In genomic region chr7:139971436-139971835, GRCm38 (mm10) we compare ENCODE assay signal across 14 mouse cellular contexts. TPM values are rescaled to one million over a fixed set of nuclear protein-coding genes. Genes with fewer than 3 reads are reported as not detected.
DNase-seq lines count a peak whose midpoint lies in the region; ATAC-seq and TF ChIP-seq lines count a peak whose summit lies in the region.
"Had no signal": no experiment of that assay in that cellular context is flagged by ENCODE, and none has a peak within 500 bp of the region (broad histone marks: within the 10 kb centered on the region; RNA-seq: fewer than 3 reads in every experiment).

No protein-coding gene starts in this region.

- no peak for TF ChIP-seq EP300 in lung, postnatal 0 days (IDR thresholded peaks at IDR 0.05)

- H3K27ac ChIP-seq in lung, postnatal 0 days (ENCODE audit: low read length), result no peak overlapping the region
- 0 out of 2 replicates have a peak overlapping the region, but pooled peaks have one; percentile 28 for H3K27ac ChIP-seq in embryonic facial prominence, embryonic 15.5 days (replicated peaks)
- H3K27ac ChIP-seq: midbrain, embryonic 15.5 days had no signal

- no peak overlapping the region for H3K4me3 ChIP-seq in lung, postnatal 0 days (ENCODE audit: low read depth, low read length)
- H3K4me3 ChIP-seq in embryonic facial prominence, embryonic 15.5 days (replicated peaks), result no peak overlapping the region
- H3K4me3 ChIP-seq: midbrain, embryonic 15.5 days had no signal

- no peaks in the 10 kb centered on the region for H3K36me3 ChIP-seq in lung, postnatal 0 days (ENCODE audit: insufficient read depth, low read length)
- no peaks in the 10 kb centered on the region for H3K36me3 ChIP-seq in embryonic facial prominence, embryonic 15.5 days
- H3K36me3 ChIP-seq: midbrain, embryonic 15.5 days had no signal

- 61% methylated on average over 6 of the region's 6 CpGs for WGBS in lung, postnatal 0 days
- 59% methylated on average over 6 of the region's 6 CpGs for WGBS in embryonic facial prominence, embryonic 15.5 days

- no peak overlapping the region for H3K4me2 ChIP-seq in lung, postnatal 0 days (replicated peaks; ENCODE audit: low read depth, low read length)
- no peak overlapping the region for H3K4me2 ChIP-seq in embryonic facial prominence, embryonic 15.5 days (replicated peaks)
- H3K4me2 ChIP-seq: midbrain, embryonic 15.5 days had no signal

- DNase-seq in lung, postnatal 0 days (ENCODE audit: low spot score), result peak; percentile 31
- DNase-seq in lung, postnatal 4 days, result no peak
- DNase-seq in gastrocnemius, adult 8-10 months (ENCODE audit: low spot score in 2 of 2), result no peak
- no peak for DNase-seq in heart, adult 18-20 months
- DNase-seq in frontal cortex, postnatal 14 days (ENCODE audit: low spot score in 2 of 2), result no peak
- DNase-seq: cerebellum, adult 11-12 months; kidney, adult 2 months had no signal

- no peaks in the 10 kb centered on the region for H3K9me3 ChIP-seq in lung, postnatal 0 days (ENCODE audit: low read length)
- H3K9me3 ChIP-seq in embryonic facial prominence, embryonic 15.5 days (replicated peaks), result no peaks in the 10 kb centered on the region
- H3K9me3 ChIP-seq: midbrain, embryonic 15.5 days had no signal

- no peaks in the 10 kb centered on the region for H3K27me3 ChIP-seq in lung, postnatal 0 days (replicated peaks; ENCODE audit: insufficient read depth, low read length)
- H3K27me3 ChIP-seq in embryonic facial prominence, embryonic 15.5 days, result no peaks in the 10 kb centered on the region

- H3K9ac ChIP-seq in lung, postnatal 0 days (replicated peaks; ENCODE audit: low read depth), result no peak overlapping the region
- H3K9ac ChIP-seq in embryonic facial prominence, embryonic 15.5 days, result no peak overlapping the region
- H3K9ac ChIP-seq: midbrain, embryonic 15.5 days had no signal

- peak; percentile 30; the same call in 1 of the 2 replicates for ATAC-seq in lung, postnatal 0 days
- peak; percentile 12 for ATAC-seq in CD4-positive, CD25-positive, alpha-beta regulatory T cell, adult 4 months
- no peak for ATAC-seq in embryonic facial prominence, embryonic 15.5 days (ENCODE audit: insufficient number of reproducible peaks, low FRiP score, low TSS enrichment, low read depth)
- peak; percentile 32 for ATAC-seq in monocyte, adult 5-6 weeks (replicated peaks; ENCODE audit: insufficient number of reproducible peaks, low FRiP score, low TSS enrichment, poor library complexity, severe bottlenecking)
- ATAC-seq: midbrain, embryonic 15.5 days had no signal

- no peak for TF ChIP-seq CTCF in lung, postnatal 0 days (IDR thresholded peaks at IDR 0.05)

- no peaks in the 10 kb centered on the region for H3K4me1 ChIP-seq in lung, postnatal 0 days (ENCODE audit: insufficient read depth, low read depth, low read length)
- H3K4me1 ChIP-seq in embryonic facial prominence, embryonic 15.5 days, result peaks cover 7% of the 10 kb centered on the region
- H3K4me1 ChIP-seq: midbrain, embryonic 15.5 days had no signal

RNA-seq across cellular contexts. Expression of gene 6430531B16Rik, which starts 7.1 kb away (rescaled TPM):
- 5.6 and 7.3 TPM in 2 replicates for polyA plus RNA-seq in lung, postnatal 0 days (2015; fragmentation: Nextera tagmentation; extraction: Ambion mirVana)
- 1 to 10 TPM in 1 of 2 experiments, under 1 TPM in 1; 0.46 to 1.6 TPM for polyA plus RNA-seq in CD4-positive, CD25-positive, alpha-beta regulatory T cell, adult 4 months (2017; shearing (Covaris generic))
- polyA plus RNA-seq in embryonic facial prominence, embryonic 15.5 days (2015; fragmentation: Nextera tagmentation; extraction: Ambion mirVana), result 3.6 and 5.0 TPM in 2 replicates
- 1.5 TPM in 1 of 3 replicates, not detected in the others for total RNA-seq in monocyte, adult 5-6 weeks (2017)
- total RNA-seq in gastrocnemius, adult 8-10 months (2022), result not detected
- not detected for total RNA-seq in heart, adult 18-20 months (2021)
- polyA plus RNA-seq: heart, embryonic 14.5 days had no signal

RNA-seq across cellular contexts. Expression of gene Adam8, which starts 20.9 kb away (rescaled TPM):
- 5.8 and 7.0 TPM in 2 replicates for polyA plus RNA-seq in lung, postnatal 0 days (2015; fragmentation: Nextera tagmentation; extraction: Ambion mirVana)
- 10 to 100 TPM; 14.0 to 17.8 TPM for polyA plus RNA-seq in CD4-positive, CD25-positive, alpha-beta regulatory T cell, adult 4 months (2017; shearing (Covaris generic))
- polyA plus RNA-seq in embryonic facial prominence, embryonic 15.5 days (2015; fragmentation: Nextera tagmentation; extraction: Ambion mirVana), result 2.8 and 4.0 TPM in 2 replicates
- total RNA-seq in monocyte, adult 5-6 weeks (2017), result 10.2 to 54.2 TPM (median 40.8 TPM) in 3 replicates
- under 1 TPM in 3 of 4 experiments, not detected in 1; 0.22 to 0.54 (median 0.39) TPM for total RNA-seq in gastrocnemius, adult 8-10 months (2022)
- total RNA-seq in heart, adult 18-20 months (2021), result 1 to 10 TPM in 1 of 2 experiments, under 1 TPM in 1; 0.37 to 2.1 TPM

RNA-seq across cellular contexts. Expression of gene Utf1, which starts 27.8 kb away (rescaled TPM):
- polyA plus RNA-seq in lung, postnatal 0 days (2015; fragmentation: Nextera tagmentation; extraction: Ambion mirVana), result not detected in 2 replicates
- 1 to 10 TPM; 3.7 to 6.1 TPM for polyA plus RNA-seq in CD4-positive, CD25-positive, alpha-beta regulatory T cell, adult 4 months (2017; shearing (Covaris generic))
- polyA plus RNA-seq in embryonic facial prominence, embryonic 15.5 days (2015; fragmentation: Nextera tagmentation; extraction: Ambion mirVana), result 0.17 TPM in 1 of 2 replicates, not detected in the other
- total RNA-seq in monocyte, adult 5-6 weeks (2017), result not detected in 3 replicates
- not detected for total RNA-seq in gastrocnemius, adult 8-10 months (2022)
- total RNA-seq in heart, adult 18-20 months (2021), result not detected
- total RNA-seq: left cerebral cortex, postnatal 14 days had no signal
- polyA plus RNA-seq: forebrain, embryonic 11.5 days; heart, embryonic 14.5 days; midbrain, embryonic 15.5 days had no signal
